7 mouse cellular contexts compared by ENCODE assay signal in genomic region chr17:44778141-44778540, GRCm38 (mm10). TPM values are rescaled to one million over a fixed set of nuclear protein-coding genes. Genes with fewer than 3 reads are reported as not detected.
DNase-seq lines count a peak whose midpoint lies in the region; ATAC-seq lines count a peak whose summit lies in the region.

No protein-coding gene starts in this region.

- H3K9ac ChIP-seq in liver, embryonic 11.5 days (ENCODE audit: low read depth, low read length), result peak overlapping the region; percentile 96
- H3K9ac ChIP-seq in limb, embryonic 13.5 days, result peak overlapping the region; percentile 93; the same call in 1 of the 2 replicates
- H3K9ac ChIP-seq in stomach, embryonic 14.5 days (replicated peaks; ENCODE audit: low read depth, low read length), result peak overlapping the region; percentile 93; the same call in 1 of the 2 replicates

- no peak for DNase-seq in liver, embryonic 11.5 days (ENCODE audit: low spot score)
- no peak for DNase-seq in liver
- no peak for DNase-seq in forebrain, embryonic 10.5 days (ENCODE audit: extremely low spot score, low spot score)
- DNase-seq in adrenal gland, adult 18-20 months (ENCODE audit: low spot score in 2 of 2), result no peak
- no peak for DNase-seq in ovary, adult 18-20 months (ENCODE audit: low spot score)

- H3K27me3 ChIP-seq in liver, embryonic 11.5 days (replicated peaks; ENCODE audit: control insufficient read depth, insufficient read depth, low read length), result no peaks in the 10 kb centered on the region
- H3K27me3 ChIP-seq in forebrain, embryonic 10.5 days (ENCODE audit: poor library complexity, severe bottlenecking), result no peaks in the 10 kb centered on the region
- 0 out of 2 replicates have a peak, but pooled peaks cover 4% of the 10 kb centered on the region for H3K27me3 ChIP-seq in limb, embryonic 13.5 days
- H3K27me3 ChIP-seq in stomach, embryonic 14.5 days (ENCODE audit: control insufficient read depth, insufficient read depth, low read length), result no peaks in the 10 kb centered on the region

- H3K27ac ChIP-seq in liver, embryonic 11.5 days (ENCODE audit: low read depth, low read length), result no peak overlapping the region
- no peak overlapping the region for H3K27ac ChIP-seq in forebrain, embryonic 10.5 days
- no peak overlapping the region for H3K27ac ChIP-seq in limb, embryonic 13.5 days
- no peak overlapping the region for H3K27ac ChIP-seq in stomach, embryonic 14.5 days (ENCODE audit: low read length)

- no peaks in the 10 kb centered on the region for H3K36me3 ChIP-seq in liver, embryonic 11.5 days (ENCODE audit: control insufficient read depth, insufficient read depth, low read length)
- H3K36me3 ChIP-seq in forebrain, embryonic 10.5 days (replicated peaks), result no peaks in the 10 kb centered on the region
- H3K36me3 ChIP-seq in limb, embryonic 13.5 days, result no peaks in the 10 kb centered on the region
- no peaks in the 10 kb centered on the region for H3K36me3 ChIP-seq in stomach, embryonic 14.5 days (ENCODE audit: control insufficient read depth, insufficient read depth, low read length)

- ATAC-seq in liver, embryonic 11.5 days (replicated peaks; ENCODE audit: low FRiP score), result no peak
- no peak for ATAC-seq in limb, embryonic 13.5 days (ENCODE audit: low FRiP score, low read depth)
- ATAC-seq in stomach, embryonic 14.5 days (ENCODE audit: insufficient number of reproducible peaks, insufficient read depth, low FRiP score, low read depth), result no peak

- no peaks in the 10 kb centered on the region for H3K9me3 ChIP-seq in liver, embryonic 11.5 days (ENCODE audit: control insufficient read depth, low read length)
- no peaks in the 10 kb centered on the region for H3K9me3 ChIP-seq in forebrain, embryonic 10.5 days
- no peaks in the 10 kb centered on the region for H3K9me3 ChIP-seq in limb, embryonic 13.5 days
- H3K9me3 ChIP-seq in stomach, embryonic 14.5 days (ENCODE audit: control insufficient read depth, low read depth, low read length), result no peaks in the 10 kb centered on the region

- H3K4me1 ChIP-seq in liver, embryonic 11.5 days (replicated peaks; ENCODE audit: control insufficient read depth, insufficient read depth, low read length), result peaks cover 6% of the 10 kb centered on the region
- H3K4me1 ChIP-seq in forebrain, embryonic 10.5 days, result peaks cover 14% of the 10 kb centered on the region
- H3K4me1 ChIP-seq in limb, embryonic 13.5 days, result peaks cover 4% of the 10 kb centered on the region; the same call in 1 of the 2 replicates
- no peaks in the 10 kb centered on the region for H3K4me1 ChIP-seq in stomach, embryonic 14.5 days (ENCODE audit: control insufficient read depth, insufficient read depth, low read length)

- peak overlapping the region; percentile 79 for H3K4me2 ChIP-seq in liver, embryonic 11.5 days
- H3K4me2 ChIP-seq in limb, embryonic 13.5 days (replicated peaks), result peak overlapping the region; percentile 78
- H3K4me2 ChIP-seq in stomach, embryonic 14.5 days (replicated peaks; ENCODE audit: low read depth, low read length), result peak overlapping the region; percentile 72

- 74% methylated on average over 5 of the region's 5 CpGs for WGBS in liver, embryonic 11.5 days
- 78% methylated on average over 5 of the region's 5 CpGs for WGBS in forebrain, embryonic 10.5 days
- WGBS in limb, embryonic 13.5 days, result 69% methylated on average over 5 of the region's 5 CpGs
- WGBS in stomach, embryonic 14.5 days, result 74% methylated on average over 5 of the region's 5 CpGs

- peak overlapping the region; percentile 94 for H3K4me3 ChIP-seq in liver, embryonic 11.5 days (ENCODE audit: low read depth, low read length)
- peak overlapping the region; percentile 71 for H3K4me3 ChIP-seq in forebrain, embryonic 10.5 days
- H3K4me3 ChIP-seq in limb, embryonic 13.5 days, result peak overlapping the region; percentile 77; the same call in 1 of the 2 replicates
- peak overlapping the region; percentile 79 for H3K4me3 ChIP-seq in stomach, embryonic 14.5 days (ENCODE audit: low read depth, low read length)

RNA-seq across cellular contexts. Expression of gene Supt3, which starts 1.2 kb away (rescaled TPM):
- 15.6 and 17.7 TPM in 2 replicates for polyA plus RNA-seq in liver, embryonic 11.5 days (2014; fragmentation: Nextera tagmentation; extraction: Ambion mirVana)
- polyA plus RNA-seq in forebrain, embryonic 10.5 days (2016; fragmentation: Nextera tagmentation; extraction: Ambion mirVana), result 20.0 and 21.4 TPM in 2 replicates
- polyA plus RNA-seq in limb, embryonic 13.5 days (2015; fragmentation: Nextera tagmentation; extraction: Ambion mirVana), result 24.7 and 25.9 TPM in 2 replicates
- 27.0 and 27.5 TPM in 2 replicates for polyA plus RNA-seq in stomach, embryonic 14.5 days (2014; fragmentation: Nextera tagmentation; extraction: Ambion mirVana)
- 10 to 100 TPM; 19.2 to 30.1 TPM for total RNA-seq in adrenal gland, adult 18-20 months (2021)

RNA-seq across cellular contexts. Expression of gene Runx2, which starts 36.5 kb away (rescaled TPM):
- polyA plus RNA-seq in liver, embryonic 11.5 days (2014; fragmentation: Nextera tagmentation; extraction: Ambion mirVana), result 1.0 and 1.7 TPM in 2 replicates
- 0.27 and 0.30 TPM in 2 replicates for polyA plus RNA-seq in forebrain, embryonic 10.5 days (2016; fragmentation: Nextera tagmentation; extraction: Ambion mirVana)
- polyA plus RNA-seq in limb, embryonic 13.5 days (2015; fragmentation: Nextera tagmentation; extraction: Ambion mirVana), result 14.9 and 15.1 TPM in 2 replicates
- polyA plus RNA-seq in stomach, embryonic 14.5 days (2014; fragmentation: Nextera tagmentation; extraction: Ambion mirVana), result 1.00 and 2.3 TPM in 2 replicates
- total RNA-seq in adrenal gland, adult 18-20 months (2021), result 10 to 100 TPM; 11.6 to 29.5 TPM
